Mouse (Mus musculus): ENCODE results near the gene Siah1b.

The Siah1b gene

GRCm38 (mm10) chrX:164032526-164032925 is 43.8 kb downstream of the Siah1b start:
- in situ Hi-C loops (cut with MboI): no loop called here

DNA sequence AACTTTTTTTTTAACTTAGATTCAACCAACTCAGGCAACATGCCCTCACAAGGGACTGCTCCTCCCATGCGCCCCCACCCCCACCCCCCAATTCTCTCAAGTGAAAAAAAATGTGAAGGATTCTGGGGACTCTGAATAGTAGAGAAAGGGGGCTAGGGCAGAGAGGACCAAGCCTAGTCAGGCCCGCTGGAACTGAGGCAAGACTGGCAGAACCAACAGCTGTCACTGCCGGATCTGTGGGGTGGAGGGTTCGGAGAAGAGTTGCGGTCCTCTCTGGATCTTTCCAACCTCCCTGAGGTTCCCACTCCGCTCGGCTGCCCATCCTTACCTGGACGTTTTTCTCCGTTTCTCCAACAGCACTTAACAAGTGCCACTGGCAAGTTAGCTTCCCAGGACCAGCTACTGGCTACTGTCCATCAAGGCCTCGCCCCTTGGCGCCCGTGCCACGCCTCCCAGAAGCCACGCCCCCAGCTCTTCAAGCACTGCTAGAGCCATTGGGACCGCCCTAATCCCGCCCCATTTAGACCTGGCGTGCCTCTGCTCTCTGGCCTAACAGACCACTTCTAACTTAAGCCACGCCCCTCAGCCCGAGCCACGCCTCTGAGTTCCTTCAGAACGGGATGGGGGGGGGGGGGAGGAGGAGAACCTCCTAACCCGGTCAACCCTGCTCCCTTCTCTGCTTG is 48.5 kb downstream of the Siah1b start, which contains the start of gene Car5b:
Gene Car5b (minus strand): TSS at position 391 of the 683 bp plus-strand sequence.
- in situ Hi-C loops (cut with MboI): no loop called here
